Mouse (Mus musculus) lung, adult 2 months (tissue): ENCODE measurements around the gene Txnip.

Experiments
- CTCF ChIP-seq: fragments of 200-500 bp; IDR thresholded peaks from 2 replicates; pipeline ENCODE4 v1.5.1; 2011; ENCODE audit warnings: mild to moderate bottlenecking, low read length, control low read depth; ENCODE audit not compliant: insufficient read depth
- POLR2A ChIP-seq: fragments of 200-500 bp; IDR thresholded peaks from 2 replicates; pipeline ENCODE4 v1.6.1; 2011; ENCODE audit warnings: low read depth, mild to moderate bottlenecking, control low read depth, low read length, borderline replicate concordance; ENCODE audit errors: extremely low read depth

- TF ChIP-seq CTCF: no peak
- TF ChIP-seq POLR2A: no peak
Measured at GRCm38 (mm10) chr3:96541328-96542078, 16.3 kb upstream of the Txnip start.
